In genomic region chr6:134332718-134333432, GRCm38 (mm10) we compare ENCODE assay signal across 13 mouse cellular contexts.
DNase-seq lines count a peak whose midpoint lies in the region; ATAC-seq lines count a peak whose summit lies in the region.
"Had no signal": no experiment of that assay in that cellular context is flagged by ENCODE, and none has a peak within 500 bp of the region (broad histone marks: within the 10 kb centered on the region; RNA-seq: fewer than 3 reads in every experiment).

No protein-coding gene starts in this region.

- peak overlapping the region; percentile 37 for H3K4me2 ChIP-seq in heart, embryonic 13.5 days
- H3K4me2 ChIP-seq in heart, embryonic 11.5 days = no peak overlapping the region
- no peak overlapping the region for H3K4me2 ChIP-seq in intestine, embryonic 16.5 days (ENCODE audit: low read depth, low read length)
- H3K4me2 ChIP-seq: forebrain, embryonic 15.5 days; neural tube, embryonic 15.5 days had no signal

- WGBS in heart, embryonic 13.5 days = 58% methylated on average over 15 of the region's 15 CpGs
- WGBS in heart, embryonic 11.5 days (ENCODE audit: insufficient replicate concordance) = 61% methylated on average over 15 of the region's 15 CpGs
- WGBS in intestine, embryonic 16.5 days = 71% methylated on average over 15 of the region's 15 CpGs

- H3K9me3 ChIP-seq in heart, embryonic 13.5 days = no peaks in the 10 kb centered on the region
- no peaks in the 10 kb centered on the region for H3K9me3 ChIP-seq in heart, embryonic 11.5 days (replicated peaks; ENCODE audit: control insufficient read depth, low read length)
- no peaks in the 10 kb centered on the region for H3K9me3 ChIP-seq in intestine, embryonic 16.5 days (ENCODE audit: control insufficient read depth, low read length)
- H3K9me3 ChIP-seq: forebrain, embryonic 15.5 days; midbrain, embryonic 10.5 days; neural tube, embryonic 15.5 days had no signal

- no peak overlapping the region for H3K4me3 ChIP-seq in heart, embryonic 13.5 days
- no peak overlapping the region for H3K4me3 ChIP-seq in heart, embryonic 11.5 days (ENCODE audit: low read depth, low read length)
- no peak overlapping the region for H3K4me3 ChIP-seq in intestine, embryonic 16.5 days (ENCODE audit: low read length)
- H3K4me3 ChIP-seq: forebrain, embryonic 15.5 days; midbrain, embryonic 10.5 days; neural tube, embryonic 15.5 days had no signal

- no peaks in the 10 kb centered on the region for H3K27me3 ChIP-seq in heart, embryonic 13.5 days (replicated peaks)
- H3K27me3 ChIP-seq in heart, embryonic 11.5 days (ENCODE audit: control insufficient read depth, insufficient read depth, low read length) = no peaks in the 10 kb centered on the region
- H3K27me3 ChIP-seq in intestine, embryonic 16.5 days (replicated peaks; ENCODE audit: control insufficient read depth, insufficient read depth, low read length) = no peaks in the 10 kb centered on the region
- H3K27me3 ChIP-seq: CH12.LX; forebrain, embryonic 15.5 days; neural tube, embryonic 15.5 days had no signal

- no peak overlapping the region for H3K27ac ChIP-seq in heart, embryonic 13.5 days (replicated peaks)
- H3K27ac ChIP-seq in heart, embryonic 11.5 days (ENCODE audit: low read depth, low read length) = no peak overlapping the region
- no peak overlapping the region for H3K27ac ChIP-seq in intestine, embryonic 16.5 days (ENCODE audit: low read length)
- H3K27ac ChIP-seq: forebrain, embryonic 15.5 days; midbrain, embryonic 10.5 days; neural tube, embryonic 15.5 days had no signal

- no peak for ATAC-seq in heart, embryonic 13.5 days (ENCODE audit: extremely low read depth, insufficient number of reproducible peaks, low FRiP score, low TSS enrichment)
- no peak for ATAC-seq in heart, embryonic 11.5 days (replicated peaks; ENCODE audit: insufficient number of reproducible peaks, low FRiP score, low TSS enrichment)
- ATAC-seq in hematopoietic stem cell, adult 5-6 weeks (replicated peaks in 1 of 2; ENCODE audit: insufficient read depth in 1 of 2, low FRiP score in 2 of 2, low TSS enrichment in 1 of 2, low read depth in 1 of 2, poor library complexity in 2 of 2, severe bottlenecking in 2 of 2) = peak; percentile 96 to 97
- ATAC-seq in megakaryocyte-erythroid progenitor cell, adult 5-6 weeks (replicated peaks; ENCODE audit: low FRiP score, low TSS enrichment, poor library complexity, severe bottlenecking) = peak; percentile 77
- no peak for ATAC-seq in intestine, embryonic 16.5 days
- ATAC-seq: forebrain, embryonic 15.5 days had no signal

- peak; percentile 59 for DNase-seq in CD4-positive, CD25-positive, alpha-beta regulatory T cell, adult 2 months (ENCODE audit: low read depth, low spot score)
- DNase-seq in cerebellum, adult 11 months = no peak
- DNase-seq in embryo, embryonic 9.5 days (ENCODE audit: extremely low spot score) = no peak
- DNase-seq: kidney, postnatal 25 days had no signal

- H3K4me1 ChIP-seq in heart, embryonic 13.5 days = no peaks in the 10 kb centered on the region
- no peaks in the 10 kb centered on the region for H3K4me1 ChIP-seq in heart, embryonic 11.5 days (ENCODE audit: control insufficient read depth, insufficient read depth, low read length)
- no peaks in the 10 kb centered on the region for H3K4me1 ChIP-seq in intestine, embryonic 16.5 days (ENCODE audit: control insufficient read depth, insufficient read depth, low read length)
- H3K4me1 ChIP-seq: midbrain, embryonic 10.5 days; neural tube, embryonic 15.5 days had no signal

- no peak overlapping the region for H3K9ac ChIP-seq in heart, embryonic 13.5 days
- no peak overlapping the region for H3K9ac ChIP-seq in heart, embryonic 11.5 days (ENCODE audit: low read depth, low read length)
- H3K9ac ChIP-seq in intestine, embryonic 16.5 days (ENCODE audit: low read depth, low read length) = no peak overlapping the region
- H3K9ac ChIP-seq: forebrain, embryonic 15.5 days; neural tube, embryonic 15.5 days had no signal

- no peaks in the 10 kb centered on the region for H3K36me3 ChIP-seq in heart, embryonic 13.5 days
- H3K36me3 ChIP-seq in heart, embryonic 11.5 days (ENCODE audit: control insufficient read depth, insufficient read depth, low read length) = no peaks in the 10 kb centered on the region
- no peaks in the 10 kb centered on the region for H3K36me3 ChIP-seq in intestine, embryonic 16.5 days (ENCODE audit: control insufficient read depth, insufficient read depth, low read length)
- H3K36me3 ChIP-seq: forebrain, embryonic 15.5 days; midbrain, embryonic 10.5 days; neural tube, embryonic 15.5 days had no signal

Comparison
In these comparisons a context has a peak if more than half of its experiments do, and no peak if none do; other contexts are left out.
1. ATAC-seq: peak in hematopoietic stem cell, adult 5-6 weeks (2 of 2) and megakaryocyte-erythroid progenitor cell, adult 5-6 weeks (single experiment); none in heart, embryonic 13.5 days (single experiment), heart, embryonic 11.5 days (single experiment) and intestine, embryonic 16.5 days (single experiment).